Mouse (Mus musculus) spleen, adult 18-20 months (tissue): ENCODE data around the gene Kat8.

ENCODE experiments used
- DNase-seq, 2 experiments: peaks; one replicate each; pipeline ENCODE4 v3.0.0; 2022; ENCODE audit warnings: mixed read lengths in 2 of 2

The Kat8 gene

GRCm38 (mm10) chr7:127897542-127897941 lies 14.8 kb upstream of the Kat8 start:
- DNase-seq, result no peak

DNA sequence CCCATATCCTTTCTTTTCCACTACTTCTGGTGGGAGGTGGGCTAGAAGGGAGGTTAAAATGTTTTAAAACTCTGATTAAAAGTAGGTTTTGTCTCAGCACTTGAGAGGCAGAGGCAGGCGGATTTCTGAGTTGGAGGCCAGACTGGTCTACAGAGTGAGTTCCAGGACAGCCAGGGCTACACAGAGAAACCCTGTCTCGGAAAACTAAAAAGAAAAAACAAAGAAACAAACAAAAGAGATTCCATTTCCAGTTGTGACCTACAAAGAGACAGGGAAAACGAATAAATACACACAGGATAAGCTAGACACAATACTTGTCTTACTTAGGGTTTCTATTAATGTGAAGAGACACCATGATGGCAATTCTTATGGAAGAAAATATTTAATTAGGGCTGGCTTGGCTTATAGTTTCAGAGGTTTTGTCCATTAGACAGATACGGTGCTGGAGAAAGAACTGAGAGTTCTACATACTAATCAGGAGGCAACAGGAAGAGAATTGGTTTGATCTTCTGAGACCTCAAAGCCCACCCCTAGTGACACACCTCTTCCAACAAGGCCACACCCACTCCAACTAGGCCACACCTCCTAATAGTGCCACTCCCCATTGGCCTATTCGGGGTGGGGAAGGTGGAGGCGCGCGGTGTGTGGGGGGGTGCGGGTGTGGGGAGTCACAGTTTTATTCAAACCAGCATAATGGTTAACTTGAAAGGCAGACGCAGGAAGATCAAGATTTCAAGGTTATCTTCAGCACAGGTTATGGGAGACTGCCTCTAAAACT lies 13.9 kb upstream of the Kat8 start:
- DNase-seq, result no peak

DNA sequence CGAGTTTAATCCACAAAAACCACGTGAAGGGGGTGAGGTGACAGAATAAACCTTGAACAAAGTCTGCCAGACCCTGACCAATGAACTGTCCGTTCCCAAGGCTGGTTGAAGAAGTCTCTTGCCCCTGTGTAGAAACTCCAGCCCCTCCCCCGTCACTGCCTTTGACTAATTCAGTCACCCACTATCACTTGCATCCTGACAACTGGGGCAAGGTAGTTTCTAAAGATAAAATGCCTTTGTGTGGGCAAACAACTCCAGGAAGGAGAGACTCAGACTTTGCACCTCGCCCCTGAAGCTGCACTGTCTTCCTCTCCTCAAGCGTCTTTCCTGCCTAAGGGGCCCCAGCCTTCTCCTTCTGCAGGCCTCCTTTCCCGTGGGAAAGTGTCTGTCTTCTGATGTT lies 12.3 kb upstream of the Kat8 start:
- no peak for DNase-seq

DNA sequence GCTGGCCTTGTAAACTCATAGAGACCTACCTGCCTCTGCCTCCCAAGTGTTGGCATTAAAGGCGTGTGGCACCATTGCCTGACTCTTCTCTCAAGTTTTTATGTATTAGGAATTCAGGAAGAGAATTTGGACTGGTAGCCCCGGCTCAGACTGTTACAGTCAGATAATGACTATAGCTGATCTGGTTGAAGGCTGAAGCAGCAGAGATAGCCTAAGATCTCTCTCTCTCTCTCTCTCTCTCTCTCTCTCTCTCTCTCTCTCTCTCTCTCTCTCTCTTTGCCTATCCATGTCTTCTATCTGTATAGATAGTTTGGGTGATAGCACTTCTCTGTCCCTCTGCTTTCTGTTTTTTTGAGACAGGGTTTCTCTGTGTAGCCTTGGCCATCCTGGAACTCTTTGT lies 10.5 kb upstream of the Kat8 start:
- no peak for DNase-seq

- DNase-seq, result peak; percentile 58 to 70
Observed at GRCm38 (mm10) chr7:127903971-127904796, 8.1 kb upstream of the Kat8 start, which contains the start of gene Bckdk. Gene Bckdk, plus strand, starts transcription at chr7:127904082.

DNA sequence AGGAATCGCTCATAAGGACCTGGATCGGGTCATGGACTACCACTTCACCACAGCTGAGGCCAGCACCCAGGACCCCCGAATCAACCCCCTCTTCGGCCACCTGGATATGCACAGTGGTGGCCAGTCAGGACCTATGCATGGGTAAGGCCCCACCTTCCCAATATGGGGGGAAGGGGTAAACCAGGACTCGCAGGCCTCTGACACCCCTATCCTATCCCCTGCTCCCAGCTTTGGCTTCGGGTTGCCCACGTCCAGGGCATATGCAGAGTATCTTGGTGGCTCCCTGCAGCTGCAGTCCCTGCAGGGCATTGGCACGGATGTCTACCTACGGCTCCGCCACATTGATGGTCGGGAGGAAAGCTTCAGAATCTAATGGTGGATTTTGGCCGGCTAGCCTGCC lies 4.4 kb upstream of the Kat8 start:
- no peak for DNase-seq

DNA sequence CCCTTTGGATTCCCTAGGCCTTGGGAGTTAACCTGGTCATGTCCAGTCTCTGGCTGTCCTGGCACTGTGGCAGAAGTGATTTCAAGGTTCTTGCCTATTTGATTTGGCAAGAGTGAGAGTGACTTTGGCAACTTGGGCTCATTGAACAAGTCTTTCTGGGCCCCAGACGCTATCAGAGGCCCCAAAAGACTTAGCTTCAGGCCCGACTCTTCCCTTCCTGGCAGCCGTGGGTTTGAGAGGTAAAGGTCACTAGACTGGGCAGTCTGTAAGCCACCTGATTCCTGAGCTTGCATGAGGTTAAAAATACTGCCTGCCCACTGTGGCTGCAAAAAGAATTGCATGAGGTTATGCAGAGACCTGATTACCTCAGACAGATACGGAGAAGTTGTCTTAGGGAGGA lies 3.7 kb upstream of the Kat8 start:
- no peak for DNase-seq

DNA sequence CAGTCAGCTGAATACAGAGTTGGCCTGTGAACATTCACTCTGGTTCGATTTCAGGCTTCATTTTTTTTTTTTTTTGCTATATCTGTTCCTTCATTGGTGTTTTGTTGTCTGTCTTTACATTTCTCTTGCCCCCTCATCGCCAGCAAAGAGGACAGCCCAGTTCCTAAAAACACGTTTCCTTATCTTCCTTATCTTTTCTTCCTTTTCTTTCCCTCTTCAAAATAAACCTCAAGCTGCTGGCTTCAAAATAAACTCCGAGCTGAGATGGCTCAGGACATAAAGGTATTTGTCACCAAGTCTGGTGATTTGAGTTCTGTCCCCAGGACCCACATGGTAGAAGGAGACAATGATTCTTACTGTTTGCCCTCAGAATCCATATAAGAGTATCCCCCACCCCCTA lies 622 bp downstream of the Kat8 start:
- DNase-seq, result no peak

DNA sequence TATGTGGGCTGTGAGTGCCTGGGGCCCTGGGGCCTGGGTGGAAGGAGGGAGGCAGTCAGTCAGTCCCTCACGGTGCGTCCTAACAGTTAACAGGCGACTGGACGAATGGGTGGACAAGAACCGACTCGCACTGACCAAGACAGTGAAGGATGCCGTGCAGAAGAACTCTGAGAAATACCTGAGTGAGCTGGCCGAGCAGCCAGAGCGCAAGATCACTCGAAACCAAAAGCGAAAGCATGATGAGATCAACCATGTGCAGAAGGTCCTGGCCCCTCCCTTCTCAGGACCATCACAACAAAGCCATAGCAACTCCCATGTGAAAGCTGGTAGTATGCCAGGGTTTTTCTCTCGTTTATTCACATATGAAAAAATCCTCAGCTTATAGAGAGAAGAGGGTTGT lies 3.0 kb downstream of the Kat8 start:
- no peak for DNase-seq

DNA sequence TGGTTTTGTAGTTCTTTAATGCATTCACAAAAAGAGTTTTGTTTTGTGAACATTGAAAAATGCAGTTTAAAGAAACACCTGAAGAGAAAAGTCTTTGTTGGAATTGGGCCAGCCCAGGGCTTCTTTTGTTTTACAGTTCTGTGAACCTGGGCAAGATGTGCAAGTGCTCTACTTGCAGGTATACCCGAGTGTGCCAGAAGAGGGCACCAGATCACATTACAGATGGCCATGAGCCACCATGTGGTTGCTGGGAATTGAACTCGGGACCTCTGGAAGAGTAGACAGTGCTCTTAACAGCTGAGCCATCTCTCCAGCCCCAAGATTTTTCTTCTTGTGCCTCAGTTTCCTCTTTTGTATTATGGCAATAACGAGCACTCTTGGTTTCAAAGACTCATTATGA lies 5.9 kb downstream of the Kat8 start:
- DNase-seq, result peak in 1 of 2 experiments; percentile 70

DNA sequence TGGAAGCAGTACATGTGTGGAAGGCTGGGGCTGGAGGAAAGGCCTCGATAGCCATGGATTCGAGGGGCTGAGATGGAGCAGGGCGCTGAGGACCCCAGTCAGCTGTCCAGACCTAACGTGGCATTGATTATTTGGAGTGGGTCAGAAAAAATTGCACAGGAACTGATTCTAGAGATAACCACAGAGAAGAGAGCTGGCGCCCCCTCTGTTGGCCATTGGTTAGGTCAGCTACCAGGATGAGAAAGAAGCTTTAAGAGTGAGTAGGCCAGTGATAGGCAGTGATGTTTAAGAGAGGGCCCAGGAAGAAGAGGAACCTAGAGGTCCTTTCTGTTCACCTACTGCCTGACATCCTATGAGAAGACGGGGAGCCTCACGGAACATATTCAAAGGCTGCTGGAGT lies 7.0 kb downstream of the Kat8 start:
- peak in 1 of 2 experiments; percentile 33 for DNase-seq

- DNase-seq, result no peak
Observed at GRCm38 (mm10) chr7:127921516-127921915, 9.2 kb downstream of the Kat8 start.

DNA sequence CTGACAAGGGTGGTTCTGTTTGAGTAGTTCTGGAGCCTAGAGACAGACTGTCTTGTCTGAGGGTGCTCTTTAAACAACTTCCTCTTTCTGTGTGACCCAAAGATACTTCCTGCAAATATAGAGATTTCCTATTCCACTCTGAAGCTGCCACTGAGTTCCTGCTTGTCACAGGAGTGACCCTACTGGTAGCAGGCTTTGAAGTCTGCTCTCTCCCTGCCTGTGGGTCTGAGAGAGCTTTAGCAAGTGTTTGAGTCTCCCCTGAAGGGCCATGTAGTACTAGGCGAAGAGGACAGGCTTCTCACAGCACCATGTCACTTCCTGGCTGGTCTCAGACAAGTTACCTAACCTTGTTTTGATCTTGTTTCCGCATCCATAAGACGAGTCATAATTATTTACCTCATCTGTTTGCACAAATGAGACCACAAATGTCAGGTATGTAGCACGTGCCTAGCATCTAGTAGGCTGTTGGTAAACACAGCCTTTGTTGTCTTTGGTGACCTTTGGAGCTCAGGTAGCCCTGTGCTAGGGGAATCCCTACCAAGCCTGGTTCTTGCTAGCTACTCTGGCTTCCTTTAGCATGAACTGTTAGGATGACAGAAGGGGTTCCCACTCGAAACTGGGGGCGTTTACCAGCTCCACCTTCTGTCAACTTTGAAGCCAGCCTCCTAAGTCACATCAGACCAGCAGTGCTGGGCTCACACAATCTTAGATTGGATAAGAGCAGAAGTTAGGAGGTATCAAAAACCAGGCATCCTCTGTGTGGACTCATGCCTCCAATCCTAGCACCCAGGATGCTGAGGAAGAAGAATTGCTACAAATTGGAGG lies 10.3 kb downstream of the Kat8 start:
- DNase-seq, result peak in 1 of 2 experiments; percentile 39

- DNase-seq, result no peak
Observed at GRCm38 (mm10) chr7:127923714-127924113, 11.4 kb downstream of the Kat8 start.

DNA sequence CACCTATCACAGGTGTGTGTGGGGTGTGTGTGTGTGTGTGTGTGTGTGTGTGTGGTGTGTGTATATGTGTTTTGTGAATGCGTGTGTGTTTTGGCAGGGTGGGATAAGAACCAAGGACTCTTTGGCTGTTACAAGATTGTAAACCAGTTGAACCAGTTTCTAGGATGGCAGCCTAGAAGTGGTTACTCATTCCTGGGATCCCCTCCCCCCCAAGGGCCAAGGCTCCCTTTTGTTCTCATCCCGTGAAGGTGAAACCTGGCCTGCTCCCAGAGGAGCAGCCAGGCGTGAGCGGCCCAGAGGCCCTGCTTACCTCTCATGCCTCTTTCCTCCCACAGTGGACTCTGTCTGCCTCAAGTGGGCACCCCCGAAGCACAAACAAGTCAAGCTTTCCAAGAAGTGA lies 12.9 kb downstream of the Kat8 start:
- no peak for DNase-seq

DNA sequence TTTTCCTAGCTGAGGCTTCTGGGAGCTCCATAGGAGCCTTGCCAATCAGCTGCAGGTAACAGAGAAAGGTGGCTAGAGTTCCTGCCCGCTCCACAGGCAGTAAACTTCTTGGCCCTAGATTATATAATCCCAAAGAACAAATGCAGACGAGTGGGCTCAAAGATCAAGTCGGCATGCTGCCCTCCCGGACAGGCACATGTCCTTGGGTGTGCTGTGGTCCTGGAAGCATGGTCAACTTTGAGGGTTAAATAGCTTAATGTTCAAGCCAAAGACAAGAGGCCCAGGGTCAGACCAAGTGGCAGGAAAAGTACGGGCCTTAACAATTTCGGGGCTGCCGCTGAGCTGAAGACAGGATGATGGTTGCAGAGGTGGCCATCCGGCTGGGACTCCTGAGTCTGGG lies 13.8 kb downstream of the Kat8 start:
- no peak for DNase-seq

GRCm38 (mm10) chr7:127926846-127927245 lies 14.5 kb downstream of the Kat8 start:
- no peak for DNase-seq

DNA sequence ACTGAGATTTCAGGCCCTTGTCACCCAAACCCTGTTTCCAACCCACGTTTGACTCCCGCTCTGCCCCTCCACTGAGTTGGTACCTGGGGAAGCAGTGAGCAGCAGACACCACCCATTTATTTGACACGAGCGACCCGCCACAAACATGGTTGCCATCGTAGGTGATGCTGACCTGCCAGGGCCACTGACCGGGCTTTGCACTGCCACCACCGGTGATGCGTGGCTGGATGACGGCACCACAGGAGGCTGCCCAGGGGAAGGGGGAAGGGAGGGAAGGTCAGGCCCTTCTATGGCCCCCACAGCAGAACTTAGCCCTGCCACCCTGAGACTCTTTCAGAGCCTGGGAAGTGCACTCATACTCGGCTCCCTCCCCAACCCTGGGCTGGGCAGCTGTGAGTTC lies 15.4 kb downstream of the Kat8 start:
- no peak for DNase-seq

- no peak for DNase-seq
Observed at GRCm38 (mm10) chr7:127928596-127928995, 16.3 kb downstream of the Kat8 start.

- DNase-seq, result no peak
Observed at GRCm38 (mm10) chr7:127929923-127930322, 17.6 kb downstream of the Kat8 start, which contains the start of gene Prss8. Gene Prss8, minus strand, starts transcription at chr7:127930104.

- DNase-seq, result no peak
Observed at GRCm38 (mm10) chr7:127930636-127931035, 18.3 kb downstream of the Kat8 start.

- no peak for DNase-seq
Observed at GRCm38 (mm10) chr7:127931351-127932135, 19.2 kb downstream of the Kat8 start.
